Mouse (Mus musculus): ENCODE data around the gene Acat2. TPM values are rescaled to one million over a fixed set of nuclear protein-coding genes. Genes with fewer than 3 reads are reported as not detected.

Gene Acat2
- total RNA-seq (2023), result 10 to 100 TPM; 11.8 to 13.7 TPM

DNA sequence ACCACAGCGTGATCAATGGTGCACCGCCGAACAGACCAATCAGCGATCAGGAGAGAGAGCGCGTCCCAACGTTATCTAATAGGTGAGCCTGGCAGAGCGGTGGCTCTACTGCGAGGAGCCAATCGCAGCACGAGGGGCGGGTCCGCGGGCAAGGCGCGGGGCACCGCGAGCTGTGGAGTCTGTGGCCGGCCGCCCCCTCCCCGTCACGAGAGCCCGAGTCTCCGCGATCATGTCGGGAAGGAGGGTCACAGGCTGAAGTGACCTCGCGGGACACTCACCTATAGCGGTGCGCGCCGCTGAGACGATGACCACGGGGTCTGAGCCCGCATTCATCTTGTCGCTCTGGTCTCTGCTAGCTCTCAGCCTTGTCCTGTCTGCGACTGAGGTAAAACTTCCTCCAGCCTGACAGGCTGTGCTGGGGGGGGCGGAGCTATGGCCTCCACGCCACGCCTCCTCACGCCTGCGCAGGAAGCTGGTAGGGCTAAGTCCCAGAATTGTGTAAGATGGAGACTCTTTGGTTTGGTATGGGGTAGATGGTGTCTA is at the start of gene Acat2:
TSS of gene Acat2 (minus strand) at position 417 of the 543 bp plus-strand sequence.

DNA sequence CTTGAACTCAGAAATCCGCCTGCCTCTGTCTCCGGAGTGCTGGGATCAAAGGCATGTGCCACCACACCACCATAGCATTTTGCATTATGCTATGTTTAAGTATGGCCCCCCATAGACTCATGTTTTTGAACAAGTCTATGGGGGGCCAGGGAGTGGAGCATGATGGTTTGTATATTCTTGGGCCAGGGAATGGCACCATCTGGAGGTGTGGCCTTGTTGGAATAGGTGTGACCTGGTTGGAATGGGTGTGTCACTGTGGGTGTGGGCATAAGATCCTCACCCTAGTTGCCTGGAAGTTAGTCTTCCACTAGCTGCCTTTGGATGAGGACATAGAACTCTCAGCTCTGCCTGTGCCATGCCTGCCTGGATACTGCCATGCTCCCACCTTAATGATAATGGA is 46.0 kb upstream of the Acat2 start, which contains the start of gene Sod2:
TSS of gene Sod2 (plus strand) at position 301 of the 400 bp plus-strand sequence.

DNA sequence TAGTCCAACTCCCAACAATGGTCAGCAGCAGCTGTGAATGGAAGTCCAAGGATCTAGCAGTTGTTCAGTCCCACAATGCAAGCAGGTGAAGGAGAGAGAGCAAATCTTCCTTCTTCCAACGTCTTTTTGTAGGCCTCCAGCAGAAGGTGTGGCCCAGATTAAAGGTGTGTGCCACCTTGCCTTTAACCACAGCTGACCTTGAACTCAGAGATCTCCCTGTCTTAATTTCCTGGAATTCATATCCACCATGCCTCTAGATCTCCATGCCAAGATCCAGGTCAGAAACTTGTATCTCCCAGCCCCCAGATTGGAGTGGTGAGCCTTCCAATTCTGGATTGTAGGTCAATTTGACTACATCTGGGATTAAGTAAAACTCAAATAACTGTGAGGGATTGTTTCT is 33.5 kb upstream of the Acat2 start, which contains the start of gene Wtap:
TSS of gene Wtap (minus strand) at position 101 of the 400 bp plus-strand sequence.

DNA sequence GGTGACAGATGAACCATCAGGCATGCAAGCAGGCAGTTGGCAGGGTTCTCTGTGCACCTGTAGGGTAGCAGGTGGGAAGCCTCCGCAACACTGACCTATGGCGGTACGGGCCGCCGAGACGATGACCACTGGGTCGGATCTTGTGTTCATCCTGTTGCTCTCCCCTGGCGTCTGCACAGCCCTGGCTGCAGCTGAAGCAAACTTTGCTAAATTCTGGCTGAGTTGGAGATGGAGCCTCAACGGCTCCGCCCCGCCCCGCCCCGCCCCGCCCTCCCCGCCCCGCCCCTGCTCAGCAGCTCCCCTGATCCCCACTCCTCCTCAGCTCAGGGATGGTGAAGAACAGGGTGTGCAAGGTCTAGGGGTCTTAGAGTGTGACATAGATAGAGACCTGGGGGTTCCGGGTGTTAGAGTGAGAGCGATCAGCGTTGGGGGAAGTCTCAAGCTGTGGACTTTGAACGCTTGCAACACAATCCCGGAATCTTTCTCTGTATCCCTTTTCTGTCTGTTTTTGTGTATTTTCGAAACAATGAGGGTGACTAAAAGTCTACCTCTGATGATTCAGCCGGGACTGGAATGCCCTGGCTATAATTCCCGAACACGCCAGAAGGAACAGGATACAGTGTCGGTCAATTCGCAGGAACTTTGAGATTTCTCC is 20.3 kb downstream of the Acat2 start, which contains the start of gene Acat3:
TSS of gene Acat3 (minus strand) at position 450 of the 655 bp plus-strand sequence.

DNA sequence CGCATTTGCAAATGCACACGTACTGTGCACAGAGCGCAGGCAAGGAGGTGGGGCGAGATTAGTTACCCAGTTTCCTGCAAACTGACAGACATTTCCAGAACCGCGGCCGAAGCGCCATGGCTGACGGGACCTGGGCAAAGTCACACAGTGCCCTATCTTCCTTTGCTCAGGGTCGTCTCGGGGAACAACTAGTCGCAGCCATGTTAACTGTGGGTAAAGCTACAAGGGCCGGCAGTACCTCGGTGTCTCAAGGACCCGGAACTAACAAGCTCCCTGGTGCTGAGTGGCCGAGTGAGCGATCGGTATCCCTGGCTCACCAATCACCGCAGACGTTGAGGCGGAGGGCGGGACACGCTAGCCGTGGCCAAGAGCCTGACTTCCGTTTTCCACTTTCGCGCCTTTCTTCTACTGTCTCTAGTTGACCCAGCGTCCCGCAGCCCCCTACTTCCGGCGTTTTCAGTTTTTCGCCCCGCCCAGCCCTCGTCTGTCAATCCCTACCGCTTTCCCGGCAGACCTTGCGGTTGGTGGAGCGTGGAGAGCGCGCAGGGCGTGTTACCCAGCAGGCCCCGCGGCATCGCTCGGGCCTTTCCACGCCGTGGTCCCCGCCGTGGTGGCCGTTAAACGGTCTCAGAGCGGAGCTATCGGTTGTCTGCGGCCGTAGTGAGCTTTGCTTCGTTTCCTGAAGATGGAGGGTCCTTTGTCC is 44.5 kb downstream of the Acat2 start, which contains the start of gene Mrpl18:
TSS of gene Mrpl18 (minus strand) at position 465 of the 703 bp plus-strand sequence.

DNA sequence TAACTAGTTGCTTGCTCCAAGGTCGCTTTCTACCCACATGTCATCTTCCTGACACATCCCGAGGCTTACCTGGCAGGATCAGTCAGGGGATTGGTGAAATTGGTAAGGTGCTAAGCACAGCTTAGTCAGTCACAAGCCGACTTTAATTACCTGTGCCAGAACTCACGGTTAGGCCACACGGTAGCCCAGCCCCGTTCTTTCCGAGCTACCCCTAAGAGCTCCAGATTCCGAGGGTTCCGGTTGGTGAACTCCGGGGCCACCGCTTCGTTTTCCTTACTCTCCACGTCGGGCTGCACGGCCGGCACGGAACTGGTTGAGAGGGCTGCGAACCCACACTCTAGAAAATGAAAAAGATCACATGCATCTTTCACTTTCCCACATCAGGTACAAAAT is 45.1 kb downstream of the Acat2 start, which contains the start of gene Tcp1:
TSS of gene Tcp1 (plus strand) at position 214 of the 393 bp plus-strand sequence.

DNA sequence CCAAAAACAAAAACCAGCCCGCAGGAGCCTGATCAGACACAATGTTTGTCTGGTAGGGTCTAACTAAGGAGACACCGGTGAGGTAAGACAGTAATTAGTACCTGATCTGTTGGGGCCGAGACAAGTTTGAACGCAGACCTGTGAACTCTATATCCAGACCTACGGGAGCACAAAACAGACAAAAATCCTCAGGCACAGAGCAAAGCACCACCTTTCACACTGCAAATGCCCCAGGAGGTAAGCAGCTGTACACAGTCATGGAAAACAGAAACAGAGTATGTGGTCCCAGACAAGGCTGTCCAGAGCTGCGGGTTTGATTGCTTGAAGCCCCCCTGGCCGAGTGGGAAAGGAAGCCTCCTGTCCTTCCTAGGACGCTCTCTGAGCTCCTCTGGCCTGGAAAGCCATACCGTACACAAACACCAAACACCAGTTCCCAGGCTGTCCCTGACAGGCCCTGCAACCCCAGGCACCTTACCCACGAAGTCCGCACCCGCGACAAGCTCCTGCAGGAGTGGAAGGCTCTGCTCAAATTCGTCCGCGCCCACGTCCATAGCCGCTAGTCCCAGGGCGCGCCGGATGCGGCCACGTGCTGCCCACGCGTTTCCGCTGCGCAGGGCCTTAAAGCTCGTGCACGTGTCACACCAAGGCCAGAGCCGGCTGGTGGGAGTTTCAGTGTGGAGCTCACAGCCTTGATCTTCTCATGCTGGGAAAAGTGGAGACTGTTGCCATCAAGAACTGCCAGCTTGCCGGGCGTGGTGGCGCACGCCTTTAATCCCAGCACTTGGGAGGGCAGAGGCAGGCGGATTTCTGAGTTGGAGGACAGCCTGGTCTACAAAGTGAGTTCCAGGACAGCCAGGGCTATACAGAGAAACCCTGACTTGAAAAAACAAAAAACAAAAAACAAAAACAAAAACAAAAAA is 50.9 kb downstream of the Acat2 start, which contains the start of gene Pnldc1:
TSS of gene Pnldc1 (minus strand) at position 870 of the 920 bp plus-strand sequence.

Other genes with a start within 250 kb of the Acat2 start
- 1 to 10 TPM; 4.3 to 5.1 TPM for gene Igf2r, start 191.1 kb downstream of the Acat2 start, total RNA-seq (2023)
- gene Mas1, start 92.6 kb downstream of the Acat2 start, total RNA-seq (2023), result not detected
- gene Mrgprh, start 84.7 kb downstream of the Acat2 start, total RNA-seq (2023), result not detected
- 1 to 10 TPM in 1 of 2 experiments, under 1 TPM in 1; 0.94 to 1.2 TPM for gene Pnldc1, start 50.5 kb downstream of the Acat2 start, total RNA-seq (2023)
- 100 to 1,000 TPM; 117 to 128 TPM for gene Tcp1, start 45.0 kb downstream of the Acat2 start, total RNA-seq (2023)
- 10 to 100 TPM; 28.9 to 35.7 TPM for gene Mrpl18, start 44.4 kb downstream of the Acat2 start, total RNA-seq (2023)
- not detected for gene Acat3, start 20.1 kb downstream of the Acat2 start, total RNA-seq (2023)
- gene Wtap, start 33.4 kb upstream of the Acat2 start, total RNA-seq (2023), result 10 to 100 TPM; 93.7 to 96.9 TPM
- 100 to 1,000 TPM; 142 to 150 TPM for gene Sod2, start 46.1 kb upstream of the Acat2 start, total RNA-seq (2023)
- 10 to 100 TPM in 1 of 2 experiments, 1 to 10 TPM in 1; 9.9 to 11.6 TPM for gene Gpr31b, start 91.5 kb upstream of the Acat2 start, total RNA-seq (2023)
- not detected for gene Tcp10b, start 100.4 kb upstream of the Acat2 start, total RNA-seq (2023)
- gene Unc93a, start 171.1 kb upstream of the Acat2 start, total RNA-seq (2023), result under 1 TPM in 1 of 2 experiments, not detected in 1; 0.33 TPM

All from monocyte, adult 59 days (primary cell).